Mouse (Mus musculus) neural tube, embryonic 12.5 days (tissue): ENCODE results near the gene Kctd20. TPM values are rescaled to one million over a fixed set of nuclear protein-coding genes. Genes with fewer than 3 reads are reported as not detected.

Experiments used
- ATAC-seq: fragments of 200-750 bp; cut with Nextera tagmentation; 2 replicates; pipeline ENCODE4 v1.8.0; 2017; ENCODE audit warnings: low read depth, mild to moderate bottlenecking, moderate TSS enrichment, moderate library complexity; ENCODE audit not compliant: low FRiP score
- H3K27ac ChIP-seq: fragments of 300-500 bp; sonication (generic); 2 replicates; pipeline ENCODE4 v1.5.1; 2016
- H3K27me3 ChIP-seq: fragments of 300-500 bp; sonication (generic); replicated peaks from 2 replicates; pipeline ENCODE4 v1.6.1; 2016; ENCODE audit warnings: mild to moderate bottlenecking
- H3K36me3 ChIP-seq: fragments of 300-500 bp; sonication (generic); 2 replicates; pipeline ENCODE4 v1.6.1; 2016; ENCODE audit warnings: mild to moderate bottlenecking
- H3K4me1 ChIP-seq: fragments of 300-500 bp; sonication (generic); 2 replicates; pipeline ENCODE4 v1.6.1; 2016
- H3K4me2 ChIP-seq: fragments of 300-500 bp; sonication (generic); replicated peaks from 2 replicates; pipeline ENCODE4 v1.6.1; 2016; ENCODE audit warnings: mild to moderate bottlenecking
- H3K4me3 ChIP-seq: fragments of 300-500 bp; sonication (generic); 2 replicates; pipeline ENCODE4 v1.5.1; 2016
- H3K9ac ChIP-seq: fragments of 300-500 bp; sonication (generic); 2 replicates; pipeline ENCODE4 v1.6.1; 2016; ENCODE audit warnings: mild to moderate bottlenecking
- H3K9me3 ChIP-seq: fragments of 300-500 bp; sonication (generic); 2 replicates; pipeline ENCODE4 v1.6.1; 2016; ENCODE audit warnings: mild to moderate bottlenecking
- WGBS: fragments of 180-500 bp; shearing (Covaris S2); methylation state at CpG from one replicate; pipeline ENCODE4 v1.1.7; 2016; 5-methylcytosine and 5-hydroxymethylcytosine counted together
- polyA plus RNA-seq: library from polyadenylated mRNA; unstranded; fragments of >200 nt; fragmentation: Nextera tagmentation; extraction: Ambion mirVana; gene quantifications from 2 replicates; pipeline ENCODE4 v1.2.1, GENCODE M21; 2016

The Kctd20 gene
- polyA plus RNA-seq, 1 experiment from 2014 or later, result 115 TPM

DNA sequence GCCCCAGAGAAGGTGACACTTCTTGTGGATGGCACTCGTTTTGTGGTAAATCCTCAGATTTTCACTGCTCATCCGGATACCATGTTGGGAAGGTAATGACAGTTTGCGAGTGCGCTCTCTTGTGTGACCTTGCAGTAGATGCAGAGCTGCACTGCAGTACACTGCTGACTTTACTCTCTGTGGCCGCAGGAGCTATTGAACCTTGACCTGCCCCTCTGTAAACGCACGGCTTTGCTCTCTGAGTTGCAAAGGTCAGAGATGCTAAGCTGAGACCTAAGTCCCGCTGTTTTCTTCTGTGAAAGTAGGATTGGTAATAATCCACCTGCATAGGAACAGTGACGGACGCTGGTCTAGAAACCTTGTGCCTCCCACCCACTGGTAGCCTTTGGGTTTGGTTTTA is 9.8 kb downstream of the Kctd20 start:
- Histone ChIP-seq H3K27ac (no peak overlapping the region), H3K9me3 (no peaks in the 10 kb centered on the region; the same call in 1 of the 2 replicates), H3K4me1 (no peaks in the 10 kb centered on the region), H3K4me3 (no peak overlapping the region), H3K9ac (no peak overlapping the region), H3K36me3 (peaks cover 62% of the 10 kb centered on the region), H3K4me2 (no peak overlapping the region), H3K27me3 (no peaks in the 10 kb centered on the region)
- 94% methylated on average over 10 of the region's 10 CpGs for WGBS
- no peak for ATAC-seq

DNA sequence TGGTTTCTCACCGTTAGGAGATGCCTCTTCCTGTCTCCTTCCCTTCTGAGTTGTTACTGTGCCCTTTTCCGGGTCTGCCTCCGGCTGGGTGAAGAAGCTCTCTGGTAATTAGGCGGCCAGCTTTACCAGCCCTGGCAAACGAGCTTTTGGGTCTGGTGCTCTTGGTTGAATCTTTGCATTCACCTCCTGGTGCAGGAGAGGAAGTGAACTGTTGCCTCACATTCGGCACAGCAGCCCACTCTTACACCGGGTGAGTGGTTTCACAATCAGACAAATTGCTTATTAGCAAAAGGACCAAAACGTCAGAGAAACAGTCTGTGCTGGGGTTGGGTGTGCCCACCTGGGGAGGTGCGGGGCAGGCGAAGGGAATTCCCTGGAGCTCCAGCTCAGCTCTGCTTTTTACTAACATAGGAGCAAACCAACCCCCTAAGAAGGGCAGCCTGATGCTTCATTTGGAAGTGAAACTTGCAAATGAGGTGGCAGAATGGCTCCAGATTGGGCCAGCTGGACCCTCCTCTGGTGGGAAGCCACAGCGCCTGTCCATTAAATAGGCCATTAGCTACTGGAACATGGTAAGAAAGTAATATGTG is 15.4 kb downstream of the Kctd20 start:
- 79% methylated on average over 11 of the region's 11 CpGs for WGBS
- H3K9me3 ChIP-seq, result no peaks in the 10 kb centered on the region
- no peaks in the 10 kb centered on the region for H3K4me1 ChIP-seq
- no peak overlapping the region for H3K27ac ChIP-seq
- no peak overlapping the region for H3K4me2 ChIP-seq
- ATAC-seq, result no peak
- H3K4me3 ChIP-seq, result no peak overlapping the region
- H3K27me3 ChIP-seq, result no peaks in the 10 kb centered on the region
- no peak overlapping the region for H3K9ac ChIP-seq
- H3K36me3 ChIP-seq, result peaks cover 96% of the 10 kb centered on the region

DNA sequence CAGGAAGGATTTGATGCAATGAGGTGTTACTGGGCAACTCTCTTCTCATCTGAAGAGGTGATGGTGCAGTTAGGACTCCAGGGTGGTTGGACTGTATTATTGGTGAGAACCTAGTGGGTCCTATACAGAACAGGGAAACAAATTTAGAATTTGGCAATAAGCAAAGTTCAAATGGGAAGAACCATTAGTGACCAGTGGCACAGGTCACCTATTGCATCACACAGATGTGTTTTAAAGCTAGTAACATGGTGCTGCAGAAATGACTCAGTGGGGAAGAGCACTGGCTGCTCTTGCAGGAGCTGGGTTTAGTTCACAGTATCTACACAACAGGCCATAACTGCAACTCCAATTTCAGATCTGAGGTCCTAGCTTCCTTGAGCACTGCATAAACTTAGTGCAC is 18.4 kb downstream of the Kctd20 start:
- Histone ChIP-seq H3K27me3 (no peaks in the 10 kb centered on the region), H3K4me3 (no peak overlapping the region), H3K36me3 (peaks cover 95% of the 10 kb centered on the region), H3K9me3 (no peaks in the 10 kb centered on the region), H3K4me1 (no peaks in the 10 kb centered on the region), H3K4me2 (no peak overlapping the region), H3K27ac (no peak overlapping the region), H3K9ac (no peak overlapping the region)
- no peak for ATAC-seq

DNA sequence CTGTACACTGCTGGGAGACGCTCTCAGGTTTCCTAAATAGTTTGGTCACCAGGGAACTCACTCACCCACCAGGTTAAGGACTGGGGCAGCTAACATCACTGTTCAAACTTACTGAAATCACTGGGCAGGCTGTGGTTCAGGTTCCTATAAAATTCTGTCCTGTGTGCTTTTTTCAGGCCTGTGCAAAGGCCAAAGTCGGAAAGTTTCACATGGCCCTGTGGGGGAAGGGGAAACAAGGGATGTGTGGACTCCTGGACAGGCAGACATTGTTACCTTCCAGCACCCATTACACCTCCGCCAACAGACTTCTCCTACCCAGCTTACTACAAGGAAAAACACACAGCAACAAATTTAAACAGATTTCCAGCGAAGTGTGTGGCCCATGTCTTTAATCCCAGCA is 27.3 kb downstream of the Kctd20 start:
- peaks cover 89% of the 10 kb centered on the region for H3K36me3 ChIP-seq
- no peak overlapping the region for H3K27ac ChIP-seq
- H3K9me3 ChIP-seq, result no peaks in the 10 kb centered on the region
- no peak overlapping the region for H3K9ac ChIP-seq
- no peaks in the 10 kb centered on the region for H3K4me1 ChIP-seq
- no peak overlapping the region for H3K4me2 ChIP-seq
- no peaks in the 10 kb centered on the region for H3K27me3 ChIP-seq
- ATAC-seq, result no peak
- H3K4me3 ChIP-seq, result no peak overlapping the region
- WGBS, result 95% methylated on average over 4 of the region's 4 CpGs

DNA sequence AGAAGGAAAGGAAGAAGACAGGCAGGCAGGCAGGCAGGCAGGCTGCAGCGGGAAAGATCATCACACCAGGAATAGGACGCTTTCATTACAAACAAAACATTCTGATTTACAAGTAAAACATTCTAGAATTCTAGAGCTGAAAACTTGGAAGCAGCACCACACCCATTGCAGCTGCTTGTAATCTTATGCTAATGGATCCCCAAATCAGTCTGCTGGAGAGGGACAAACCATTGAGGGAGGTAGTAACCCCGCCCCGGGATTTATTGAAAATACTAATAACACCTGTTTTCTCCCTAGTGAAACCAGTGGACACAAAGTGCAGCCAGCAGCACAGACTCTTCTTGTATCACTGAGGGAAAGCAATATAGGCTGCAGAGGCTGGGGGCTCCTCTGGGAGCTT is 29.3 kb downstream of the Kctd20 start:
- H3K4me1 ChIP-seq, result no peaks in the 10 kb centered on the region
- ATAC-seq, result no peak
- no peak overlapping the region for H3K27ac ChIP-seq
- WGBS, result 81% methylated on average over 4 of the region's 4 CpGs
- no peaks in the 10 kb centered on the region for H3K27me3 ChIP-seq
- no peak overlapping the region for H3K4me3 ChIP-seq
- no peaks in the 10 kb centered on the region for H3K9me3 ChIP-seq
- H3K4me2 ChIP-seq, result no peak overlapping the region
- no peak overlapping the region for H3K9ac ChIP-seq
- H3K36me3 ChIP-seq, result peaks cover 88% of the 10 kb centered on the region

DNA sequence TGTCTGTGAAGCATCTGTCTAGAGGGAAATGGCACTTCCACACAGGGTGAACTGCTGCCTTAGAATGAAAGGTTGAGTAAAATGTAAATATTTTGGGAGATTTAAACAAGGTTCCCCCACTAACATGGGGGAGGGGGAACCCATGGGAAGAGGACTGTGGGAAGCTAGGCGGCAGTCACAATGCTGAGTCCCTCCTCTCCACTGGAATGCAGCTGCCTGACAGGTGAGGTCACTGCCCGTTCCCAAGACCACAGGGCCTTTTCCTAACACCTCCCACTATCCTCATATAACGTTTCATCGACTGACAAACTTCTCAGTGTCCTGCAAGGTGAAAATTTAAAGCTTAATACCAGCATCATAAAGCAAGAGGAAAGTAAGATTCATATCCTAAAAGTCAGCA is 30.8 kb downstream of the Kctd20 start:
- Histone ChIP-seq H3K4me1 (no peaks in the 10 kb centered on the region), H3K4me3 (no peak overlapping the region), H3K27ac (no peak overlapping the region), H3K36me3 (peaks cover 89% of the 10 kb centered on the region), H3K27me3 (no peaks in the 10 kb centered on the region), H3K9me3 (no peaks in the 10 kb centered on the region), H3K4me2 (no peak overlapping the region), H3K9ac (no peak overlapping the region)
- 52% methylated on average over 4 of the region's 4 CpGs for WGBS
- no peak for ATAC-seq

DNA sequence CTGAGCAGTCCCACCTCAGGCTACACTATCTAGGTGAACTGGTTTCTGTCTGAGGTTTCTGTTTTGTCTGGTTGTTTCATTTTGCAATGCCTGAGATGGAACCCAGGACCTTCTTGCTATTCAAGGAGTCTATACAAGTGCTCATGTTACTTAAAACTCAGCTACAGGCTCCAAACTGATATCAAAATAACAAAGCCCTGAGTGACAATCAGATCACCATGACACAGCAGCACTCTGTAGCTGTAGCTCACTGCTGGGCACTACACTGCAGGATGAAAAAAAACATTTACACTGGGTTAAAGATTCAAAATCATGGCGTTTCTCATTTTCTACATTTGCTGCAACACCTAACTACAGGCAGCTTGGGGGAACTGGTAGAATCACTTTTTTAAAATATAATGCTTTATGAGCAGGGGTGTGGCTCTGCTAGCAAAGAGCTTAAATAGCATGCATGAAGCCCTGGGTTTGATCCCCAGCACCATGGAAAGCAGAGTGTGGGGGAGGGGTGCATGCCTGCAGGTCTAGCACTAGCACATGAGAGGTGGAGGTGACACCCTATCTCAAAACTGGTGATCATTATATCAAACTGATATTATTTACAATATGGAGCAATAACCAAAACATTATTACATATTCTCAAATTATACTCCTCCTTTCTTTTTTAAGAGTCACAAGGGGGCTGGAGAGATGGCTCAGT is 33.1 kb downstream of the Kctd20 start:
- Histone ChIP-seq H3K4me2 (no peak overlapping the region), H3K27me3 (no peaks in the 10 kb centered on the region), H3K9me3 (no peaks in the 10 kb centered on the region), H3K27ac (no peak overlapping the region), H3K9ac (no peak overlapping the region), H3K36me3 (peaks cover 90% of the 10 kb centered on the region), H3K4me1 (no peaks in the 10 kb centered on the region), H3K4me3 (no peak overlapping the region)
- no peak for ATAC-seq
- WGBS, result 87% methylated on average over 1 of the region's 1 CpGs

DNA sequence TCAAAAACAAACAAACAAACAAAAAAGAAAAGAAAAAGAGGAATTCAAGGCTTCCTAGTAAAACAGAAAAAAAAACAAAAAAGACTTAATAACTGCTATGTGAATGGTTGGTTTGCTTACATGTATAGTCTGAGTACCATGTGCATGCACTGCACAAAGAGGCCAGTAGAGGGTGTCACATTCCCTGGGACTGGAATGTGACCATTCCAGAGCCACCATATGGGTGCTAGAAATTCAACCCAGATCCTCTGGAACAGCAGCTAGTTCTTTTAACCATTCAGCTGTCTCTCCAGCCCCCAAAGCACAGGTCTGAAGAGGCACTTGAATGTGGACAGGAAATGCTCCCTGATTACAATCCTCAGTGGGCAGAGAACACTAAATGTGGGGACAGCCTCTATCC is 35.1 kb downstream of the Kctd20 start:
- Histone ChIP-seq H3K36me3 (peaks cover 91% of the 10 kb centered on the region), H3K4me1 (no peaks in the 10 kb centered on the region), H3K9me3 (no peaks in the 10 kb centered on the region), H3K4me2 (no peak overlapping the region), H3K27ac (no peak overlapping the region), H3K9ac (no peak overlapping the region), H3K27me3 (no peaks in the 10 kb centered on the region), H3K4me3 (no peak overlapping the region)
- ATAC-seq, result no peak

DNA sequence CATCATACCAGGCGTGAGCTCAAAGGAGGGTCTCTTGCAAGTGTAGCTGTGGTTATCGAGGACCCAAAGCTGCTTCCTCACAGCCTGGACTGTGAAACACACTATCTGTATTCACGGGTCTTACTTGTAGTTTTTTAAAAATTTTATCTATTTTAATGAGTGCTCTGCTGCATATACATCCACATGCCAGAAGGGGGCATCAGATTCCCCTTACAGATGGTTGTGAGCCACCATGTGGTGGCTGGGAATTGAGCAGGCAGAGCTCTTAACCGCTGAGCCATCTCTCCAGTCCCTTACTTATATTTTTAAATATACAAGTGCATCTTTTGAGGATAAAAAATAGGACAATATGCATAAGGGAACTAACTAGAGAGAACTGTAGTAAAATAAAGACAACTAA is 36.0 kb downstream of the Kctd20 start:
- Histone ChIP-seq H3K27ac (no peak overlapping the region), H3K9ac (no peak overlapping the region), H3K9me3 (no peaks in the 10 kb centered on the region), H3K4me1 (no peaks in the 10 kb centered on the region), H3K4me2 (no peak overlapping the region), H3K4me3 (no peak overlapping the region), H3K36me3 (peaks cover 83% of the 10 kb centered on the region), H3K27me3 (no peaks in the 10 kb centered on the region)
- ATAC-seq, result no peak
- WGBS, result 78% methylated on average over 4 of the region's 4 CpGs

DNA sequence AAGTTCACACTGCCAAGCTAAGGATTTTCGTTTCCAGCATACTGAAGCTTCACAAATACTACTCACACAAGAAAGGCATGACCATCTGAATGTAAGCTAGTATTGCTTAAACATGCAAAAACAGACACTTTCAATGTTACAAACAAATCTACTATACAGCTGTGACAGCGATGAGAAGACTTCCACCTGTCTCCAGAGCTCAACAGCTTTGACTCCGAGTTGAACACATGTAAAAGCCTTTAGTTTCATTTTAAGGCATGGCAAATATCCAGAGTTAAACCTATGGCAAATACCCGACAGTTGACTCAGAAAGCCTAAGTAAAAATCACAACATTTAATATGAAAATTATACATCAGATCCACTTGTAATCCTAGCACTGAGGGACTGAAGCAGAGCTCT is 36.5 kb downstream of the Kctd20 start:
- Histone ChIP-seq H3K27ac (no peak overlapping the region), H3K4me2 (no peak overlapping the region), H3K9ac (no peak overlapping the region), H3K36me3 (peaks cover 77% of the 10 kb centered on the region), H3K4me3 (no peak overlapping the region), H3K27me3 (no peaks in the 10 kb centered on the region), H3K9me3 (no peaks in the 10 kb centered on the region), H3K4me1 (no peaks in the 10 kb centered on the region)
- WGBS, result 93% methylated on average over 4 of the region's 4 CpGs
- no peak for ATAC-seq

DNA sequence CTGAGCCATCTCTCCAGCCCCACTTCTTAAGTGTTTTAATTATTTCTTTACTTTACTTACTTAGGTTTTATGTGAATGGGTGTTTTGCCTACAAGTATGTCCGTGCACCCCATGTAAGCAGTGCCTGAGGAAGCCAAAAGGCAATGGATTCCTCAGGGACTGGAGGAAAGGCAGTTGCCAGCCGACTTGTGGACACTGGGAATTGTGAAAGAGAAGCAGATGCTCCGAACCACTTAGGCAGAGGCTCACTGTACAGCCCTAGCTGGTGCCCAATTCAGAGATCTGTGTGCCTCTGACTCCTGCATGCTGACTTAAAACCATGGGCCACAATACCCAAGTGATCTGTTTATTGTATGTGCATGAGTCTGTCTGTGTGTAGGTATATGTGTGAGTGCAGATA is 37.2 kb downstream of the Kctd20 start:
- no peaks in the 10 kb centered on the region for H3K27me3 ChIP-seq
- H3K27ac ChIP-seq, result no peak overlapping the region
- no peaks in the 10 kb centered on the region for H3K4me1 ChIP-seq
- H3K4me3 ChIP-seq, result no peak overlapping the region
- 89% methylated on average over 3 of the region's 3 CpGs for WGBS
- H3K9me3 ChIP-seq, result no peaks in the 10 kb centered on the region
- no peak overlapping the region for H3K4me2 ChIP-seq
- H3K36me3 ChIP-seq, result peaks cover 72% of the 10 kb centered on the region
- no peak overlapping the region for H3K9ac ChIP-seq
- ATAC-seq, result no peak

DNA sequence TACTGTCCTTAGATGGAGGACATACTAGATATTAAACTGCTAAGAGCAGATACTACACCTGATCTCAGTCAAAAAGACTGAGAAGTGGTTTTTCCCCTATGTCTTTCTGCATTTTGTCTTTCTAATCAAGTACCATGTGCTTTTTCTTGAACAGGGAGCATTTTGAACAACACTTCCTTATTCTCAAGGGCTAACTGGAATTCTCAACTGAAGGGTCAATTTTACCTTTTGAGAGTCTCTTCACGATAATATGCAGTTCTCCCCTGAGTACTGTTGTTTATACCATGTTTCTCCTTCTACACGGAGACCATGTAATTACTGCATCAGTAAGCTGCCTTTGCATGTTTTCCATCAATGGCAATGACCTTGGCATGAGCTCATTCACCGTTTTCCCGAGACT is 38.3 kb downstream of the Kctd20 start:
- no peaks in the 10 kb centered on the region for H3K9me3 ChIP-seq
- H3K27me3 ChIP-seq, result no peaks in the 10 kb centered on the region
- H3K36me3 ChIP-seq, result peaks cover 70% of the 10 kb centered on the region
- H3K4me3 ChIP-seq, result no peak overlapping the region
- no peak overlapping the region for H3K27ac ChIP-seq
- no peak for ATAC-seq
- 86% methylated on average over 4 of the region's 4 CpGs for WGBS
- H3K4me1 ChIP-seq, result no peaks in the 10 kb centered on the region
- no peak overlapping the region for H3K4me2 ChIP-seq
- H3K9ac ChIP-seq, result no peak overlapping the region

DNA sequence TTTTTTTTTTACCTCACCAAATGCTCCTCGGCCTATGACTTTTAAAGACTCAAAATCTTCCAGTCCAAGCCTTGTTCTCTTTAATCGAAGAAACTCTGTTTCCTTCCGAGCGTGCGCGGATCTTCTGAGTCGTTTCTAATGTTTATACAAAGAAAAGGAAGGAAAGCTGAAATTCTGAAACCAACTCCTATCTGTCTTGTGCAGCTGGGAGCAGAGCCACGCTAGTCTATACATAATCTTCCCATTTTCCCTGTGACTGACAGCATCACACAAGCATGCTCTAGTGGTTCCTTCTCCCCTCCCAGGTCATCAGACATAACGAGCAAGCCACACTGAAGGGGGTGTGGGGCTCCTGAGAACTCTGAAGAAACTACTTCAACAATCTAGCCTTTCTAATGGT is 39.5 kb downstream of the Kctd20 start:
- ATAC-seq, result no peak
- Histone ChIP-seq H3K9me3 (no peaks in the 10 kb centered on the region), H3K27ac (no peak overlapping the region), H3K9ac (no peak overlapping the region), H3K4me3 (no peak overlapping the region), H3K27me3 (no peaks in the 10 kb centered on the region), H3K36me3 (peaks cover 66% of the 10 kb centered on the region), H3K4me1 (no peaks in the 10 kb centered on the region), H3K4me2 (no peak overlapping the region)
- 93% methylated on average over 9 of the region's 9 CpGs for WGBS
